Mouse (Mus musculus) midbrain, postnatal 0 days (tissue): Measurements from ENCODE around the gene Esr1. TPM values are rescaled to one million over a fixed set of nuclear protein-coding genes. Genes with fewer than 3 reads are reported as not detected.
A peak's percentile ranks its signal among the peaks of the same experiment; 100 is the strongest.
"Not testable (repeated sequence)": the region's sequence is repeated elsewhere in the genome, so short reads cannot be mapped to it uniquely, and the experiment has no call there.

Experiments used
- ATAC-seq: fragments of 200-750 bp; cut with Nextera tagmentation; 2 replicates; pipeline ENCODE4 v1.8.0; 2017; ENCODE audit warnings: moderate number of reproducible peaks, mild to moderate bottlenecking, moderate TSS enrichment, moderate library complexity; ENCODE audit not compliant: low FRiP score
- DNase-seq: peaks from one replicate; pipeline ENCODE4 v3.0.0-alpha.2; 2015; ENCODE audit warnings: low spot score
- H3K27ac ChIP-seq: fragments of 300-500 bp; sonication (generic); 2 replicates; pipeline ENCODE4 v1.5.1; 2014; ENCODE audit warnings: low read depth, mild to moderate bottlenecking, low read length, mixed read lengths
- H3K27me3 ChIP-seq: fragments of 300-500 bp; sonication (generic); 2 replicates; pipeline ENCODE4 v1.6.1; 2014; ENCODE audit warnings: low read length, control low read depth, mixed read lengths; ENCODE audit not compliant: insufficient read depth
- H3K36me3 ChIP-seq: fragments of 300-500 bp; sonication (generic); 2 replicates; pipeline ENCODE4 v1.6.1; 2014; ENCODE audit warnings: low read length, control low read depth, mixed read lengths; ENCODE audit not compliant: insufficient read depth
- H3K4me1 ChIP-seq: fragments of 300-500 bp; sonication (generic); 2 replicates; pipeline ENCODE4 v1.6.1; 2014; ENCODE audit warnings: mild to moderate bottlenecking, control low read depth, antibody characterized with exemption, low read length, mixed read lengths; ENCODE audit not compliant: insufficient read depth
- H3K4me2 ChIP-seq: fragments of 300-500 bp; sonication (generic); 2 replicates; pipeline ENCODE4 v1.6.1; 2014; ENCODE audit warnings: low read depth, mild to moderate bottlenecking, low read length, mixed read lengths; ENCODE audit not compliant: poor library complexity, severe bottlenecking
- H3K4me3 ChIP-seq: fragments of 300-500 bp; sonication (generic); 2 replicates; pipeline ENCODE4 v1.5.1; 2014; ENCODE audit warnings: low read depth, mild to moderate bottlenecking, low read length, moderate library complexity
- H3K9ac ChIP-seq: fragments of 300-500 bp; sonication (generic); replicated peaks from 2 replicates; pipeline ENCODE4 v1.6.1; 2014; ENCODE audit warnings: mild to moderate bottlenecking, low read length, moderate library complexity, mixed read lengths; ENCODE audit not compliant: poor library complexity, severe bottlenecking
- H3K9me3 ChIP-seq: fragments of 300-500 bp; sonication (generic); 2 replicates; pipeline ENCODE4 v1.6.1; 2016; ENCODE audit warnings: low read length, control low read depth
- CTCF ChIP-seq: IDR thresholded peaks from 2 replicates; pipeline ENCODE4 v1.5.1; 2016; ENCODE audit warnings: antibody characterized with exemption, mild to moderate bottlenecking
- WGBS: fragments of 180-500 bp; shearing (Covaris S2); extraction: QIAGEN DNeasy Blood & Tissue Kit; methylation state at CpG from one replicate; pipeline ENCODE4 v1.1.7; 2014; 5-methylcytosine and 5-hydroxymethylcytosine counted together
- polyA plus RNA-seq: library from polyadenylated mRNA; unstranded; fragments of >200 nt; fragmentation: Nextera tagmentation; extraction: Ambion mirVana; gene quantifications from 2 replicates; pipeline ENCODE4 v1.2.1, GENCODE M21; 2015
- total RNA-seq: library from RNA; depleted of rRNA; stranded (reverse); fragments of >200 nt; gene quantifications from 2 replicates; pipeline ENCODE4 v1.2.3, GENCODE M21; 2014

The Esr1 gene
- total and polyA plus RNA-seq, 2 experiments from 2014 or later: 0.71 to 0.84 TPM

GRCm38 (mm10) chr10:4667006-4667405 is 55.6 kb downstream of the Esr1 start:
- Histone ChIP-seq H3K9me3 (no peaks in the 10 kb centered on the region), H3K4me1 (no peaks in the 10 kb centered on the region), H3K27ac (no peak overlapping the region), H3K36me3 (no peaks in the 10 kb centered on the region), H3K9ac (no peak overlapping the region), H3K4me3 (no peak overlapping the region), H3K27me3 (no peaks in the 10 kb centered on the region), H3K4me2 (no peak overlapping the region)
- DNase-seq (no peak), ATAC-seq (no peak)
- TF ChIP-seq CTCF: no peak
- WGBS: 90% methylated on average over 2 of the region's 2 CpGs

- H3K36me3 ChIP-seq: no peaks in the 10 kb centered on the region
- no peak overlapping the region for H3K4me3 ChIP-seq
- ATAC-seq (no peak), DNase-seq (no peak)
- H3K27me3 ChIP-seq: no peaks in the 10 kb centered on the region
- no peaks in the 10 kb centered on the region for H3K4me1 ChIP-seq
- no peak overlapping the region for H3K27ac ChIP-seq
- 81% methylated on average over 2 of the region's 2 CpGs for WGBS
- H3K9me3 ChIP-seq: no peaks in the 10 kb centered on the region
- no peak for TF ChIP-seq CTCF
- no peak overlapping the region for H3K9ac ChIP-seq
- H3K4me2 ChIP-seq: no peak overlapping the region
Observed at GRCm38 (mm10) chr10:4670053-4670452, 58.7 kb downstream of the Esr1 start.

- DNase-seq (no peak), ATAC-seq (no peak)
- Histone ChIP-seq H3K9me3 (no peaks in the 10 kb centered on the region), H3K4me1 (no peaks in the 10 kb centered on the region), H3K9ac (no peak overlapping the region), H3K36me3 (no peaks in the 10 kb centered on the region), H3K4me2 (no peak overlapping the region), H3K27ac (no peak overlapping the region), H3K27me3 (no peaks in the 10 kb centered on the region), H3K4me3 (no peak overlapping the region)
- WGBS: 77% methylated on average over 3 of the region's 3 CpGs
- no peak for TF ChIP-seq CTCF
Observed at GRCm38 (mm10) chr10:4671876-4672275, 60.5 kb downstream of the Esr1 start.

- H3K9me3 ChIP-seq: no peaks in the 10 kb centered on the region
- no peak overlapping the region for H3K27ac ChIP-seq
- no peak overlapping the region for H3K9ac ChIP-seq
- H3K36me3 ChIP-seq: no peaks in the 10 kb centered on the region
- H3K4me2 ChIP-seq: no peak overlapping the region
- H3K4me1 ChIP-seq: no peaks in the 10 kb centered on the region
- no peak for TF ChIP-seq CTCF
- ATAC-seq (no peak), DNase-seq (no peak)
- H3K27me3 ChIP-seq: no peaks in the 10 kb centered on the region
- H3K4me3 ChIP-seq: no peak overlapping the region
- 86% methylated on average over 4 of the region's 4 CpGs for WGBS
Observed at GRCm38 (mm10) chr10:4673311-4673816, 62.0 kb downstream of the Esr1 start.

- H3K27me3 ChIP-seq, H3K9me3 ChIP-seq, H3K27ac ChIP-seq, H3K4me1 ChIP-seq, H3K9ac ChIP-seq, H3K4me3 ChIP-seq, H3K36me3 ChIP-seq: not testable (repeated sequence)
- ATAC-seq (peak; percentile 77; the same call in 1 of the 2 replicates), DNase-seq (peak; percentile 47)
- peak overlapping the region; percentile 15; the same call in 1 of the 2 replicates for H3K4me2 ChIP-seq
- peak; percentile 55 for TF ChIP-seq CTCF
- 19% methylated on average over 14 of the region's 14 CpGs for WGBS
Observed at GRCm38 (mm10) chr10:4674983-4675592, 63.7 kb downstream of the Esr1 start.

GRCm38 (mm10) chr10:4683106-4683505 is 71.7 kb downstream of the Esr1 start:
- Histone ChIP-seq H3K9me3 (no peaks in the 10 kb centered on the region), H3K27ac (no peak overlapping the region), H3K36me3 (no peaks in the 10 kb centered on the region), H3K9ac (no peak overlapping the region), H3K27me3 (no peaks in the 10 kb centered on the region), H3K4me3 (no peak overlapping the region), H3K4me1 (no peaks in the 10 kb centered on the region), H3K4me2 (no peak overlapping the region)
- WGBS: 90% methylated on average over 5 of the region's 5 CpGs
- ATAC-seq: no peak
- no peak for DNase-seq
- TF ChIP-seq CTCF: no peak
